In genomic region chr4:136309780-136310179, GRCm38 (mm10) we compare ENCODE assay signal across 9 mouse cellular contexts. TPM values are rescaled to one million over a fixed set of nuclear protein-coding genes. Genes with fewer than 3 reads are reported as not detected.
DNase-seq lines count a peak whose midpoint lies in the region; ATAC-seq and TF ChIP-seq lines count a peak whose summit lies in the region.
"Had no signal": no experiment of that assay in that cellular context is flagged by ENCODE, and none has a peak within 500 bp of the region (broad histone marks: within the 10 kb centered on the region; RNA-seq: fewer than 3 reads in every experiment).

No protein-coding gene starts in this region.

- DNase-seq in cerebellum, adult 11-12 months: peak; percentile 25
- peak; percentile 51 for DNase-seq in adrenal gland, postnatal 25 days
- peak; percentile 55 for DNase-seq in forebrain, embryonic 14.5 days (ENCODE audit: low spot score)
- DNase-seq in intestine, embryonic 14.5 days (ENCODE audit: low spot score): peak; percentile 69
- peak; percentile 77 for DNase-seq in liver, postnatal 0 days
- DNase-seq in thymus, postnatal 14 days: peak; percentile 65

- H3K4me2 ChIP-seq in forebrain, embryonic 14.5 days (ENCODE audit: low read length): peak overlapping the region; percentile 57
- H3K4me2 ChIP-seq in intestine, embryonic 14.5 days (ENCODE audit: low read length): peak overlapping the region; percentile 85
- H3K4me2 ChIP-seq in liver, postnatal 0 days (ENCODE audit: low read depth, low read length): peak overlapping the region; percentile 99
- peak overlapping the region; percentile 73 for H3K4me2 ChIP-seq in neural tube, embryonic 12.5 days (replicated peaks)

- H3K4me3 ChIP-seq in forebrain, embryonic 14.5 days (ENCODE audit: low read depth, low read length): peak overlapping the region; percentile 100
- H3K4me3 ChIP-seq in intestine, embryonic 14.5 days (ENCODE audit: low read depth, low read length): peak overlapping the region; percentile 99
- peak overlapping the region; percentile 100 for H3K4me3 ChIP-seq in liver, postnatal 0 days (ENCODE audit: low read depth, low read length)
- peak overlapping the region; percentile 98 for H3K4me3 ChIP-seq in neural tube, embryonic 12.5 days

- H3K27ac ChIP-seq in forebrain, embryonic 14.5 days (ENCODE audit: low read depth, low read length): peak overlapping the region; percentile 90
- H3K27ac ChIP-seq in intestine, embryonic 14.5 days (ENCODE audit: low read depth): peak overlapping the region; percentile 98
- H3K27ac ChIP-seq in liver, postnatal 0 days (ENCODE audit: low read depth): peak overlapping the region; percentile 99
- H3K27ac ChIP-seq in neural tube, embryonic 12.5 days: no peak overlapping the region

- no peaks in the 10 kb centered on the region for H3K36me3 ChIP-seq in forebrain, embryonic 14.5 days (ENCODE audit: control insufficient read depth, insufficient read depth, low read length)
- H3K36me3 ChIP-seq in intestine, embryonic 14.5 days (ENCODE audit: control insufficient read depth, insufficient read depth, low read length): no peaks in the 10 kb centered on the region
- no peaks in the 10 kb centered on the region for H3K36me3 ChIP-seq in liver, postnatal 0 days (replicated peaks; ENCODE audit: insufficient read depth, low read length)
- no peaks in the 10 kb centered on the region for H3K36me3 ChIP-seq in neural tube, embryonic 12.5 days

- ATAC-seq in cerebellum, adult (ENCODE audit: insufficient number of reproducible peaks, low FRiP score, low TSS enrichment): no peak
- ATAC-seq in forebrain, embryonic 14.5 days: no peak
- ATAC-seq in intestine, embryonic 14.5 days (replicated peaks; ENCODE audit: low FRiP score, low TSS enrichment, low read depth): no peak
- ATAC-seq in liver, postnatal 0 days: peak; percentile 20
- ATAC-seq in neural tube, embryonic 12.5 days (ENCODE audit: low FRiP score, low read depth): no peak

- peak overlapping the region; percentile 67 for H3K9ac ChIP-seq in forebrain, embryonic 14.5 days (ENCODE audit: low read length)
- H3K9ac ChIP-seq in intestine, embryonic 14.5 days (ENCODE audit: low read length): peak overlapping the region; percentile 80
- H3K9ac ChIP-seq in liver, postnatal 0 days (replicated peaks): peak overlapping the region; percentile 100
- H3K9ac ChIP-seq in neural tube, embryonic 12.5 days: peak overlapping the region; percentile 62

- H3K27me3 ChIP-seq in forebrain, embryonic 14.5 days (replicated peaks; ENCODE audit: control insufficient read depth, insufficient read depth, low read length): no peaks in the 10 kb centered on the region
- no peaks in the 10 kb centered on the region for H3K27me3 ChIP-seq in intestine, embryonic 14.5 days (replicated peaks; ENCODE audit: control insufficient read depth, insufficient read depth, low read length)
- H3K27me3 ChIP-seq in liver, postnatal 0 days (ENCODE audit: insufficient read depth, low read length): no peaks in the 10 kb centered on the region
- H3K27me3 ChIP-seq in neural tube, embryonic 12.5 days (replicated peaks): no peaks in the 10 kb centered on the region
- H3K27me3 ChIP-seq: Patski had no signal

- no peak for TF ChIP-seq EP300 in liver, postnatal 0 days (IDR thresholded peaks at IDR 0.05; ENCODE audit: low read depth)

- H3K4me1 ChIP-seq in forebrain, embryonic 14.5 days (ENCODE audit: control insufficient read depth, insufficient read depth, low read length): peaks cover 26% of the 10 kb centered on the region
- peaks cover 31% of the 10 kb centered on the region for H3K4me1 ChIP-seq in intestine, embryonic 14.5 days (replicated peaks; ENCODE audit: control insufficient read depth, insufficient read depth, low read length)
- H3K4me1 ChIP-seq in liver, postnatal 0 days (ENCODE audit: insufficient read depth): peaks cover 19% of the 10 kb centered on the region
- H3K4me1 ChIP-seq in neural tube, embryonic 12.5 days: peaks cover 23% of the 10 kb centered on the region

- WGBS in forebrain, embryonic 14.5 days: 8% methylated on average over 11 of the region's 11 CpGs
- WGBS in intestine, embryonic 14.5 days: 2% methylated on average over 11 of the region's 11 CpGs
- WGBS in liver, postnatal 0 days (ENCODE audit: insufficient replicate concordance): 2% methylated on average over 11 of the region's 11 CpGs
- WGBS in neural tube, embryonic 12.5 days: 12% methylated on average over 11 of the region's 11 CpGs

- no peak for TF ChIP-seq CTCF in liver, postnatal 0 days (IDR thresholded peaks at IDR 0.05; ENCODE audit: low read depth)

- no peaks in the 10 kb centered on the region for H3K9me3 ChIP-seq in forebrain, embryonic 14.5 days (replicated peaks; ENCODE audit: control insufficient read depth, low read length)
- no peaks in the 10 kb centered on the region for H3K9me3 ChIP-seq in intestine, embryonic 14.5 days (ENCODE audit: control insufficient read depth, low read length)
- H3K9me3 ChIP-seq in liver, postnatal 0 days (ENCODE audit: low read length): no peaks in the 10 kb centered on the region
- H3K9me3 ChIP-seq in neural tube, embryonic 12.5 days: no peaks in the 10 kb centered on the region

RNA-seq across cellular contexts. Expression of gene Hnrnpr, which starts 1.0 kb away (rescaled TPM):
- total RNA-seq in adrenal gland, postnatal 25 days (2021): 73.9 and 97.0 TPM in 2 replicates
- polyA plus RNA-seq in forebrain, embryonic 14.5 days (2014; fragmentation: Nextera tagmentation; extraction: Ambion mirVana): 195 and 201 TPM in 2 replicates
- polyA plus RNA-seq in intestine, embryonic 14.5 days (2014; fragmentation: Nextera tagmentation; extraction: Ambion mirVana): 128 and 143 TPM in 2 replicates
- polyA plus RNA-seq in liver, postnatal 0 days (2015; fragmentation: Nextera tagmentation; extraction: Ambion mirVana): 36.6 and 39.1 TPM in 2 replicates
- 221 and 229 TPM in 2 replicates for polyA plus RNA-seq in neural tube, embryonic 12.5 days (2016; fragmentation: Nextera tagmentation; extraction: Ambion mirVana)

RNA-seq across cellular contexts. Expression of gene Zfp46, which starts 25.3 kb away (rescaled TPM):
- 20.0 and 22.0 TPM in 2 replicates for total RNA-seq in adrenal gland, postnatal 25 days (2021)
- 34.4 and 39.7 TPM in 2 replicates for polyA plus RNA-seq in forebrain, embryonic 14.5 days (2014; fragmentation: Nextera tagmentation; extraction: Ambion mirVana)
- 19.0 and 25.4 TPM in 2 replicates for polyA plus RNA-seq in intestine, embryonic 14.5 days (2014; fragmentation: Nextera tagmentation; extraction: Ambion mirVana)
- polyA plus RNA-seq in liver, postnatal 0 days (2015; fragmentation: Nextera tagmentation; extraction: Ambion mirVana): 1.6 and 1.9 TPM in 2 replicates
- 38.3 and 39.7 TPM in 2 replicates for polyA plus RNA-seq in neural tube, embryonic 12.5 days (2016; fragmentation: Nextera tagmentation; extraction: Ambion mirVana)

Comparison
In these comparisons a context has a peak if more than half of its experiments do, and no peak if none do; other contexts are left out.
1. DNase-seq: peak in every context shown above with its lines; median percentile 77 in liver, postnatal 0 days; 69 in intestine, embryonic 14.5 days; 65 in thymus, postnatal 14 days; 55 in forebrain, embryonic 14.5 days; 51 in adrenal gland, postnatal 25 days; 25 in cerebellum, adult 11-12 months.